In genomic region chr2:5945629-5946028, GRCm38 (mm10) we compare ENCODE assay signal across 22 mouse cellular contexts. TPM values are rescaled to one million over a fixed set of nuclear protein-coding genes. Genes with fewer than 3 reads are reported as not detected.
"Had no signal": no experiment of that assay in that cellular context is flagged by ENCODE, and none has a peak within 500 bp of the region (broad histone marks: within the 10 kb centered on the region; RNA-seq: fewer than 3 reads in every experiment).

No protein-coding gene starts in this region.

- H3K9me3 ChIP-seq: limb, embryonic 12.5 days; limb, embryonic 15.5 days; megakaryocyte, embryonic 14.5 days; midbrain, embryonic 15.5 days; neural tube, embryonic 13.5 days had no signal

- H3K4me3 ChIP-seq: layer of hippocampus, adult 2 months; limb, embryonic 12.5 days; limb, embryonic 15.5 days; megakaryocyte, embryonic 14.5 days; midbrain, embryonic 15.5 days; myocyte; neural tube, embryonic 13.5 days had no signal

- ATAC-seq: hindbrain, postnatal 0 days; inflammation-experienced regulatory T-cells, adult 6 months; intestine, embryonic 16.5 days; lung, postnatal 0 days; midbrain, embryonic 15.5 days had no signal

- H3K36me3 ChIP-seq: limb, embryonic 12.5 days; limb, embryonic 15.5 days; midbrain, embryonic 15.5 days; neural tube, embryonic 13.5 days had no signal

- H3K4me2 ChIP-seq: limb, embryonic 12.5 days; limb, embryonic 15.5 days; lung, embryonic 14.5 days; midbrain, embryonic 11.5 days; midbrain, embryonic 15.5 days; neural tube, embryonic 13.5 days had no signal

- DNase-seq: kidney, adult 18-20 months; kidney, adult 9 months; kidney, postnatal 25 days; lung, embryonic 14.5 days; retina, postnatal 1 day; thymus, adult 18-20 months; thymus, postnatal 36 days had no signal

- H3K27ac ChIP-seq: hindbrain, postnatal 0 days; kidney, postnatal 0 days; layer of hippocampus, adult 2 months; limb, embryonic 12.5 days; limb, embryonic 15.5 days; macrophage; midbrain, embryonic 15.5 days; neural tube, embryonic 13.5 days had no signal

- H3K27me3 ChIP-seq: limb, embryonic 12.5 days; limb, embryonic 15.5 days; midbrain, embryonic 15.5 days; neural tube, embryonic 13.5 days had no signal

- H3K9ac ChIP-seq: limb, embryonic 12.5 days; limb, embryonic 15.5 days; lung, embryonic 14.5 days; midbrain, embryonic 15.5 days; neural tube, embryonic 13.5 days had no signal

RNA-seq across cellular contexts. Expression of gene Dhtkd1, which starts 3.0 kb away (rescaled TPM):
- total RNA-seq: monocyte, adult 5-6 weeks had no signal
